Mouse (Mus musculus) WW6 (cell line): ENCODE results near the gene Mcrip1.

ENCODE experiments used
- DNase-seq: peaks from one replicate; pipeline ENCODE4 v3.0.0-alpha.2; 2013; ENCODE audit warnings: low read depth, low spot score

Gene Mcrip1

GRCm38 (mm10) chr11:120512790-120513453, 36.6 kb downstream of the Mcrip1 start:
- DNase-seq = no peak

- DNase-seq = no peak
Measured at GRCm38 (mm10) chr11:120510375-120511030, 39.0 kb downstream of the Mcrip1 start.

GRCm38 (mm10) chr11:120509940-120510339, 39.6 kb downstream of the Mcrip1 start:
- DNase-seq = no peak

GRCm38 (mm10) chr11:120508290-120508870, 41.1 kb downstream of the Mcrip1 start:
- no peak for DNase-seq

- no peak for DNase-seq
Measured at GRCm38 (mm10) chr11:120507611-120508289, 41.8 kb downstream of the Mcrip1 start.

GRCm38 (mm10) chr11:120506899-120507298, 42.6 kb downstream of the Mcrip1 start:
- DNase-seq = no peak

GRCm38 (mm10) chr11:120505661-120506060, 43.9 kb downstream of the Mcrip1 start:
- DNase-seq = no peak

- DNase-seq = no peak
Measured at GRCm38 (mm10) chr11:120501701-120502100, 47.8 kb downstream of the Mcrip1 start.

- no peak for DNase-seq
Measured at GRCm38 (mm10) chr11:120501018-120501417, 48.5 kb downstream of the Mcrip1 start.

GRCm38 (mm10) chr11:120500357-120500756, 49.2 kb downstream of the Mcrip1 start:
- no peak for DNase-seq

GRCm38 (mm10) chr11:120499894-120500293, 49.6 kb downstream of the Mcrip1 start:
- no peak for DNase-seq

GRCm38 (mm10) chr11:120498891-120499290, 50.6 kb downstream of the Mcrip1 start:
- no peak for DNase-seq

- DNase-seq = no peak
Measured at GRCm38 (mm10) chr11:120498226-120498625, 51.3 kb downstream of the Mcrip1 start.

GRCm38 (mm10) chr11:120497436-120497835, 52.1 kb downstream of the Mcrip1 start:
- no peak for DNase-seq

GRCm38 (mm10) chr11:120493911-120494310, 55.6 kb downstream of the Mcrip1 start:
- DNase-seq = no peak

GRCm38 (mm10) chr11:120493351-120493750, 56.2 kb downstream of the Mcrip1 start:
- no peak for DNase-seq
